Mouse (Mus musculus): Measurements from ENCODE around the gene Eps8l1. TPM values are rescaled to one million over a fixed set of nuclear protein-coding genes. Genes with fewer than 3 reads are reported as not detected.
A peak's percentile ranks its signal among the peaks of the same experiment; 100 is the strongest.
"Not testable (repeated sequence)": the region's sequence is repeated elsewhere in the genome, so short reads cannot be mapped to it uniquely, and the experiment has no call there.

The Eps8l1 gene
- total RNA-seq, 4 experiments from 2014 or later: 2.0 to 6.7 (median 3.9) TPM

DNA sequence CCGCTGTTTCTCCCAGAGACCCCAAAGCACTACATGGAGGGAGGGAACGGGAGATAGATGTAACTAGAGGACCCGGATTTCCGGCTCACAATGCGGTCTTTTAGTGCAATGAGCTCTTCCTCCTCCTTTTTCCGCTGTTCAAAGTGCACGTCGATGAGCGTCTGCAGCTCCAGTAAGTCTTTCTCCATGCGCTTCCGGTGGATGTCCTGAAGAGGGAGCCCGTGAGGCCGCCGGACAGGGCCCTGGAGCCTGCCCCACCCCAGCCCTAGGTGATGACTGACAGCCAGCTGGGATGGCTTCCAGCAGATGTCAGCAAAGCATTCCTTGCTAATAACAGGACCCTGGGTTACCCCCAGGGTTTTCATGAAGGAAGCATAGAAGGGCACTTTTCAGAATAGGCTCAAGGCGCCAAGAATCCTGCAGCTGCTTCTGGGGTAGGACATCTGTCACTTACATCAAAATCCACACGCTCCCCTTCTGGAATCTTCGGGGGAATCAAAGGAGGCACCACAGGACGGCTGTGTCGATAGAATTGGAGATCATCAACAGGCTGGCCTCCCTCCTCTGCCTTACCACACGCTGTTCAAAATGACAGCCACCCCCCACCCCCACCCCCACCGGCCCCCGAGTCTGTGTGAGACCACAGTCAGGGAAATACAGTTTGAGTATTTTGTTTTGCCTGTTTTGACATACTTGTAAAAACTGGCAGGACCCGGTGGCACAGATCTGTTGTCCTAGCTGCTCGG, 49.6 kb downstream of the Eps8l1 start:
- peak; percentile 44 for DNase-seq

DNA sequence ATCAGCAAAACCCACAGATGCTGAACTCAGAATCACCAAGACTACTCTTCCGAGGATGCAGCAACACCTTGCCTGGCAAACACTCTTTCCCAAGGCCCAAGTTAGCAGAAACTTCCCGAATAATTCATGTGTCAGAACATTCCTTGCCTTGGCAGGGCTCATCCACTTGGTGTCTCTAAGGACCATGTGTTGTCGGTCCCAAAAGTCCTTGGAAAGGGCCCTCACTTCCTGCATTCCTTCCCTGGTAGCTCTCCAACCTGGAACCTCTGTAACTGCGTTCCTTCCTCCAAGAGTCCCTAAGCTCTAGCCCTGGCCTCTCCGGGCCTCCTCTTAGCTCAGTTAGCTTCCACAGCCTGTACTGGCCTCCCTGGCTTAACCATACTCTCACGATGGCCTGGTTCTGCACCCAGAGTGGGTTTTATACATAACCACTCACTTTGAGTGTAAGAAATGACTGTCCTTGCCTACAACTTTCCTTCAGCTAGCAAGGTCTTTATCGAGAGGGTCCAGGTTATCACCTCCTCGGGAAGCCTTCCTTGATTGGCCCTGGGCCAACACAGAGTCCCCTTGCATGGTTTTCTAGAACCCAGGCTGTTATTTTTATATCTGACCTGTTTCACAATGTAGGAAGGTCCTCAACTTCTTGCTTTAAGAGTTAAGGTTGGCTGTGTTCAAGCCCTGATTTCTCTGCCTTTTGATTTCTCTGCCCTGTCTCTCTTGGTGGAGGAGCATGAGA, 51.2 kb downstream of the Eps8l1 start:
- no peak for DNase-seq

DNA sequence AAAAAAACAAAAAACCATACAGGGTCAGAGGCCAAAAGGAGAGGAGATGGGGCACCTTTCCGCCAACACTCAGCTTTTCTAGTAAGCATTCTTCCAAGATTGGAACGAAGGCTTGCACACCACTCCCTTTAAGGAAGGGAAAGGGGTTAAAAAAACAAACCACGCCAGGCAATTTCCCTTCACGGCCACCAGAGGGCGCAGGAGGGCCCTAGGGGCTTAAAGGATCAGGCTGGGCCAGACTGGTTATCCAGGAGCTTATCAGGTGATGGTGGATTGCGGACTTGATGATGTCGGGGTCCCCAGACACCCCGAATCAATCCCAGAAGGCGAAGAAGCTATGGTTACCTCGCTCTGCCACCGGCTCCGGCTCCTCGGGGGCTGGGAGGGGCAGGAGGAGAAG, 52.8 kb downstream of the Eps8l1 start:
- no peak for DNase-seq

DNA sequence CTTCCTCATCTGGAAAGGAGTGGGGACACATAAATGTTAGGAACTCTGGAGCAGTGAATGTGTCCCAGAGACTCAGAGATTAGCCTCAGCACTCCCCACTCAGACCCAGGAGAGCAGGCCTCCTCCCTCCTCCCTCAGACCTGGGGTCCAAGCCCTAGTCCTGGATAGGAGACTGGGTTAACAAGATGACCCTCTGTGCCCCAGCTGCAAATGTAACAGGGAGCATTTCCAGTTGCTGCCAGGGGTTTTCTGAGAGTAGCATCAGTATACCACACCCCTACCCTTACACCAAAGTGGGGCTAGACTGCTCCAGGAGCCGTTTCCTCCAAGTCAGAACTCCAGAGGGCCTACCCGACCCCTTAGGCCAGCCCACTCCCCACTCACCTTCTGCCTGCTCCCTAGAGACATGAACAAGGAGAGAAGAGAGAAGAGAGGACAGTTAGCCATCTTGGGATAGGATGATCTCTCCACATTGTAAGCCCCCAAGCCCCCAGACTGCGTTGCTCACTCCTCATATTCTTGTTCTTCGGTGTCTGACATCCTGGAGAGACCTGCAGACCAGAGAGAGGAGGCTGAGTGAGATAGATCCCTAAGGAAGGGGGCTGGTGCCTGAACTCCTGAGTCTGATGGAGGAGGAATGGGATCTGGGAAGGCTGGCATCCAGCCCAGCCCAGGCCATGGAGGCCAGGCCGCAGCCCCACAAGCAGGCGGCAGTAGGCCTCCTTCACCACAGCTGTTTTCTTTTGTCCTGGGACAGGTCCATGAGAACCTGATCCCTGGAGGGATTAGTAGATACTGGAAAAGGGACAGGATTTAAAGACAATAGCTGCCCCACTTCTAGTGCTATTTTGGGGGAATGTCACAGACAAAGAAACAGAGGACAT, 53.6 kb downstream of the Eps8l1 start:
- no peak for DNase-seq

DNA sequence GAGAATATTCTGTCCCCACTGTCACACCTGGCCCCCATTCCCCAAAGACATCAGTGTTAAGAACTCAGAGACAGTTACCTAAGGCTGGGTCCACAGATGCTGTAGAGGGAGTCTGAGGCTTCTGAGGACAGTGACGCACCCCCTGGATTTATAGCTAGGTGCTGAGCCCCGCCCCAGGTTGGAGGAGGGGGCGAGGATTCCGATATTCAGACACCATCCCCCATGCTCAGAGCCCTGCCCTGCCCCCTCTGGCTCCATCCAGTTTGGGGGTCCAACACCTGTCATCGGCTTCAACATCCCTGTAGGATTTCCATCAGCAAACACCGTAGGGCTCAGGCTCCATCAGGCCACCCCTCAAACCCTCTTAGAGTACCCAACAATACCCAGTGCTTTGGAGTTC, 55.4 kb downstream of the Eps8l1 start:
- no peak for DNase-seq

DNA sequence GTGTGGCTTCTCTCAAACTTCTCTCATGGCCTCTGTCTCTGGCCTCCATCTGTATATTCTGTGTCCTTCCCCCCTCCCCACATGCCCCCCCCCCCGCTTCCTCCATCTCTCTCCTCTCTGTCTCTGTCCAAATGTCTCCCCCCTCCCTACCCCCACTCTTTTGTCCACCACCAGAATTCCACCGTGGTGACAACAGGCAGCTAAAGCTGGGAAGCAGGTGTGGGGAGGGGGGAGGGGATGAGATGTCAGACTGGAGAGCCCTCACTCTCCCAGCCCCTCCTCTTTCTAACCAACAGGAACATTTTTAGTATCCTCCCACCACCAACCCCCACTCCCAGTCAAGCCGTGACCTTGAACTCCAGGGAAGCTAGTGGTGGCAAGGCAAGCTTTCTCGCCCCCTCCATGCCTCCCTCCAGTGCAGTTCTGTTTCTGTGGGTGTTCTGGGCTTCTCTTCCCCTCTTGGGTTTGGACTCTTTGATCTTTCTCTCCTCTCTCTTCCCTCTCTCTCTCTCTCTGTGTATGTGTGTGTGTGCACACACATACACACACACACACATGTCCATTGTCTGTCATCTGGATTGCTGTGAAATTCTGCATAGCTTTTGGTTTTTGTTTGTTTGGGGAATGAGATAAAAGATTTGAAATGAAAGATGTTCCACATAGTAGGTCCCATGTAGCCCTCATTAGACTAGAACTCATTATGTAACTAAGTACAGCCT, 56.0 kb downstream of the Eps8l1 start, which contains the start of gene Tnnt1:
Gene Tnnt1, minus strand, starts transcription at position 51 of the 719 bp plus-strand sequence.
- DNase-seq: no peak

DNA sequence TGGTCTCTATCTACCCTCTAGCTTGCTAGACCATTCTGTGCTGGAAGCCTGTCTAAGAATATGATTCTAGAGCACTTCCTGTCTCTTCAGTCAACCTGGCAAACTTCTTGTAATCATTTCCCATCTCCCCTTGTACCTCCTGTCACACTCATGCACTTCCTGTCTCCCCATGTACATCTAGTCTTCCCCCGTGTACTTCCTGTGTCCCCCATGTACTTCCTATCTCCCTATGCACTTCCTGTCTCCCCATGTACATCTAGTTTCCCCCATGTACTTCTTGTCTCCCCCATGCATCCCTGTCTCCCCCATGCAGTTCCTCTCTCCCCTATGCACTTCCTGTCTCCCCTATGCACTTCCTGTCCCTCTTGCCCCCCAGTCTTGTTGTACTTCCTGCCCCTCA, 58.0 kb downstream of the Eps8l1 start:
- no peak for DNase-seq

DNA sequence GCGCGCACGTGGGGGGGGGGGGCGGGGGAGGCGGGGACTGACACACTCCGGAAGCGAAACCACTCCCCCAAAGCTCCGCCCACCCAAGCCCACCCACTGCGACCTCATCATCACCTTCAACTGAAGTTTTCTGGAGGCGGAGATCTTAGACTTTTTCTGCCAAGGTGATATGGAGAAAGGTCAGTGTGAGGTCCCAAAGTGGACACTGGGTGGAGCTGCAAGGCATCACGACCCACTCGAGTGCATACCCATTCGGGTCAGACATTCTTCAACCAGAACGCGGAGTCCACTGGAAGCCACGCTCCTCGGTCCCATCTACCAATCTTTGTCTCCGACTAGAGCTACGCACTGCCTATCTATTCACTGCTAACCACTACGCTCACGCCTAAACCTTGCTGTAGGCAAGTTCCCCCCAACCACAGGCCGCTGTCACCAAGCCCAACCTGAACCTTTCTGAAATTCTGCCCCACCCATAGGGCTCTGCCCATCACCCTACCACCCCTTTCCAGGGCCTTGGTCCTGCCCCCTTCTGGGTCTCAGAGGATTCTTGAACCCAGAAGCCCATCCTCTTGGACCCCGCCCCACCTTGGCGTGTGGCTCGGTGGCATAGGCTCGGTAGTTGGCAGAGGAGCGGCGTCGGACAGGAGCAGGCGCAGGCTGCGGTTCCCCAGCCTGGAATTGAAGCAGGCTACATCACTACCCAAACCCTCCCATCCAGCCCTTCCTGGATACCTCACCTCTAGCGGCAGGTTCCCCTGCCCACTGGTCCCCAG, 60.9 kb downstream of the Eps8l1 start:
- no peak for DNase-seq

DNA sequence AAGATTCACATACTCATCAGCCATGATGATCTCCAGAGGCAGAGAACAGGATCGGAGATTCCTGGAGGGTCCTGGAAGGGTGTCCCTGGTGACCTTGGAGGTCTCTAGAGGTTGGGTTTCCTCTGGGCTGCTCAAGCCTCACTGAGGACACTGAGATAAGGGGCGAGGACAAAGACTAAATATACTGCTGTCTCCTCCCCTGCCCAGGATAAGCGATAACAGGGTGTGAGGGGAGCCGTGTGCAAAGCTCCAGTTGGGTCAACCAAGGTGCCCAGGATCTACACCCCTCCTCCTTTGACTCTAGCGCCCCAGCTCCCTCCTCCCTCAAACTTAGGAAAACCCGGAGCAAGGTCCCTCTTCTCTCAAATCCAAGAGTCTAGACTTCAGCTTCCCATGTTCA, 61.8 kb downstream of the Eps8l1 start:
- no peak for DNase-seq

DNA sequence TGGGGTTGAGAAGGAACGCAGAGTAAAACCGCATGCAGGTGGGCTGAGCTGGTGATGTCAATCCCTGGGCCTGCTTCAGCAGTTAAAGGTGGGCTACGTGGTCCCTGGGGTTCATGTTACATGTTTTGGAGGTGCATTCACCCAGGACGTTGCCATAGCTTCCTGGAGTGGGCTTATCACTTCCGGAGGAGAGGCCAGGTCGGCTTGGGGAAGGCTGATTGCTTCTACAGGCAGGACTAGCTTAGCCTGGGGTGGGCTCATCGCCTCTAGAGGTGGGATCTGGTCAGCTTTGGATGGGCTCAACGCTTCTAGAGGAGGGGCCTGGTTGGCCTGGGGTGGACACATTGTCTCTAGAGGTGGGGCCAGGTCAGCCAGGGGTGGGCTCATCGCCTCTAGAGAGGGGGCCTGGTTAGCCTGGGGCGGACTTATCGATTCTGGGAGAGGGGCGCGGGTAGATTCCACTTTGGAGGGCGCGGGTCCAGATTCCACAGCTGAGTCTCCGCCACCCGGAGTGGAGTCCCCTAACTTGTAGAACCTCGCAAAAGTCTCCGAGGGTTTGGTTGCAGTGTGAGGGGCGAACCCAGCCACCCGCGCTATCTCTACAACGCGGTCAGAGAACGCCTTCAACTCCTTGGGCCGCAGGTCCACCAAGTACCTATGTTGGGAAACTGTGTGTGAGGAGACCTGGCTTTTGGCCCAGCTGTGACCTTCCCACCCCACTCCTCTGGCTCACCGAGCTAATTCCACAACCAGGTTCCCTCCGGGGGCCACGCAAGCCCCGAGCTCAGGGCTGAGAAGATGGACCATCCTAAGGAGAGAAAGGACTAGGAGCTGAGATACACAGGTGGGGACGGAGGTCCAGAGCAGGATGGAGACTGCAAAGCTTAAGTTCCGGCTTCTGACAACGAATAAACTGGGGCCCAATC, 63.0 kb downstream of the Eps8l1 start:
- DNase-seq: no peak

DNA sequence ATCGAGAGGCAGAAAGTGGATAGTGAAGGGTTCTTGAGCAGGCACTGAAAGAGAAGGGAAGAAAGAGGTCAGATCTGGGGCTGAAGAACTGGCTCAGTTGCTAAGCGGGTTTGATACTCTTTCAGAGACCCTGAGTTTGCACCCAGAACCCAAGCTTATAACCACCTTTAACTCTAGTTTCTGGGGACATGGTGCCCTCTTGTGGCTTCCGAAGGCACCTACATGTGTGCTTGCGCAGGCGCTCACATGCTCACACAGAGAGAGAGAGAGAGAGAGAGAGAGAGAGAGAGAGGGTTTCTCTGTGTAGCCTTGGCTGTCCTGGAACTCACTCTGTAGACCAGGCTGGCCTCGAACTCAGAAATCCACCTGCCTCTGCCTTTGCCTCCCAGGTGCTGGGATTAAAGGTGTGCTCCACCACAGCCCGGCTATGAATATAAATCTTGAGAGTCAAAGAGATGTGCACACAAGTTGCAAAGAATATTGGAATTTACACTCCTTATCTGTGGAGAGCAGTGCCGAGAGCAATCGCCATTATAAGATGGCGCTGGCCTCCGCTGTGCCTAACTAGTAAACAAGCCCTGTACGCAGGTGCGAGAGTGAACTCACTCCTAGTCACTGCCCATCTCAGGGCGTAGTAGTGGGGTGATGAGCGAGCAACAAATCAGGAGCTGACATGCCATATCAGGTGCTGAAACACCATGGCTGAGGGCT, 63.9 kb downstream of the Eps8l1 start, which contains the start of gene Tnni3:
Gene Tnni3, minus strand, starts transcription at position 18 of the 711 bp plus-strand sequence.
- not testable (repeated sequence) for DNase-seq

DNA sequence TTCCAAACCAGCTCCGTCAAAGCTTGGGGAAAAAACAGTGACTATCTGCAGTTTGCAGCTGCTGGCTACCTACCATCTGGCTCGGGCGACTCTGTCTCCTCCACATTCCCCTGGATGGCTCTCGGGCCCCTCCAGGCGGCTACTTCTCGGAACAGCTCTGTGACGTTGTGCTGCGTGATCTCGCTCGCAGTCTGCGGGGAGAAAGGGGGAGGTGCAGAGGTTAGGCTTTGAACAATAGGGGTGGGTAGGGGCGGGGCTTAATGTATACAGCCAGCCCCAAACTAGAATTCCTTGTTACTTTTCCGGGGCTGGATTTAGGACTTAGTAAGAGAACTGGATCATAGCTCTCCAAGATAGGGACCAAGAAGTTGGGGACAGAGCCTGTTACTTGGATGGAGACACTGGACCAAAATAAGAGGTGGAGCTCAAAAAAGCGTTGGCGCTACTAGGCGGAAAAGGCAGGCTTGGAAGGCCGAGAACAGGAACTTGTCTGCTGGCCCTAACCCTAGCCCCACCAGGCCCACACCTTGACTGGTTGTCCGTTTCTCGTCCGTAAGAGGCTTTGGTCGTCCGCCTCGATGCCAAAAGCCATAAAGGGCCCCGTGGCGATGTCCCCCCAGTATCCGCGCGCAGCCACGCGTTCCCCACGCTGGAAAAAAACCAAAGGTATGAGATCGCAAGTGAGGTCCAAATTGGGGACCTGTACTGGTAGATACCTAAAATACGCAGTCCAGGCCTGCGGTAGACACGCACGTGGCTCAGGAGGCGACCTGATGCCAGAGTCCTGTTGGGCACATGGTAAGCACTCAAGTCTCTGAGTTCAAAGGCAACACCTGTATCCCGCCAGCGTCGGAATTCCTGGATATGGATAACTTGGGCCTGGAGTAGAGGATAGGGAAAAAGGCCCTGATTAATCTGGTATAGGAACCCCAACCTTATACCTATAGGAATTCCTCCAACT, 66.1 kb downstream of the Eps8l1 start:
- peak; percentile 40 for DNase-seq

DNA sequence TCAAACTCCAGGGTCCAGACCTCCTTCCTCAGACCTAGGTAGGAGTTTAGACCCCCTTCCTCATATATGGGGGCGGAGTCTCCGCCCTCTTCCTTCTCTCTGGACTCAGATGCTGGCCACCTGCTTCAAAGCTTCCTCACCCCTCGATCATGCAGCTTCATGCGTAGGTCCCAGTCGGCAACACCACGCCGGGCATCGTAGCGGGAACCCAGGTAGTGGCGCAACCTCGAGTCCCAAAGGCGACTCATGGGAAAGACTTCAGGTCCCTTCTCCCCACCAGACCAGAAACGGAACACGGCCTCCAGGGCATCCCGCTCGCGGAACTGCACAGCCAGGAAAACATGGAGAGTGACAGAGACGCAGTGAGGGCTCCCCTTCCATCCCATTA, 66.8 kb downstream of the Eps8l1 start:
- DNase-seq: no peak

Small RNA genes lying within 50 kb of the gene (microRNA-seq; reads per million reads assigned to microRNA genes)
- gene Gm24605: 0 reads per million in 2 experiments

Other genes starting within 250 kb of the Eps8l1 start
- gene Lilra5, start 222.9 kb upstream of the Eps8l1 start, total RNA-seq (2022): 1 to 10 TPM; 2.9 to 6.9 (median 4.2) TPM
- under 1 TPM; 0.25 to 0.44 (median 0.33) TPM for gene Ncr1, start 123.0 kb upstream of the Eps8l1 start, total RNA-seq (2022)
- under 1 TPM in 3 of 4 experiments, not detected in 1; 0.08 to 0.17 (median 0.09) TPM for gene Gp6, start 62.9 kb upstream of the Eps8l1 start, total RNA-seq (2022)
- gene Rdh13, start 15.0 kb upstream of the Eps8l1 start, total RNA-seq (2022): 10 to 100 TPM; 16.7 to 21.4 (median 18.1) TPM
- gene Ppp1r12c, start 41.0 kb downstream of the Eps8l1 start, total RNA-seq (2022): 100 to 1,000 TPM in 3 of 4 experiments, 10 to 100 TPM in 1; 76.7 to 152 (median 113) TPM
- 1 to 10 TPM in 2 of 4 experiments, under 1 TPM in 2; 0.46 to 1.5 (median 1.1) TPM for gene Tnnt1, start 55.7 kb downstream of the Eps8l1 start, total RNA-seq (2022)
- gene Tnni3, start 63.6 kb downstream of the Eps8l1 start, total RNA-seq (2022): 1 to 10 TPM; 1.3 to 3.1 (median 2.5) TPM
- gene Dnaaf3, start 71.8 kb downstream of the Eps8l1 start, total RNA-seq (2022): 1 to 10 TPM in 2 of 4 experiments, under 1 TPM in 2; 0.64 to 1.2 (median 1.0) TPM
- gene Syt5, start 86.9 kb downstream of the Eps8l1 start, total RNA-seq (2022): 10 to 100 TPM in 1 of 4 experiments, 1 to 10 TPM in 3; 5.7 to 10.0 (median 8.6) TPM
- gene Ptprh, start 143.4 kb downstream of the Eps8l1 start, total RNA-seq (2022): not detected
- 10 to 100 TPM in 2 of 4 experiments, 1 to 10 TPM in 2; 6.6 to 14.2 (median 9.5) TPM for gene Tmem86b, start 170.7 kb downstream of the Eps8l1 start, total RNA-seq (2022)
- gene Ppp6r1, start 198.3 kb downstream of the Eps8l1 start, total RNA-seq (2022): 100 to 1,000 TPM in 1 of 4 experiments, 10 to 100 TPM in 3; 97.9 to 103 (median 98.5) TPM
- gene Hspbp1, start 224.4 kb downstream of the Eps8l1 start, total RNA-seq (2022): 10 to 100 TPM; 43.1 to 66.5 (median 50.5) TPM
- 1 to 10 TPM; 4.2 to 8.0 (median 7.4) TPM for gene Brsk1, start 229.9 kb downstream of the Eps8l1 start, total RNA-seq (2022)